Mouse (Mus musculus) adrenal gland, postnatal 4 days (tissue): ENCODE measurements around the gene Scn11a. TPM values are rescaled to one million over a fixed set of nuclear protein-coding genes. Genes with fewer than 3 reads are reported as not detected.

ENCODE experiments used
- DNase-seq, 2 experiments: peaks; one replicate each; pipeline ENCODE4 v3.0.0; 2021 to 2022; ENCODE audit warnings: low spot score in 2 of 2, mixed read lengths in 2 of 2
- long read RNA-seq, 2 experiments: library from polyadenylated mRNA; stranded (forward); transcript quantifications; one replicate each; pipeline ENCODE4 v2.0.0; 2021
- total RNA-seq, 2 experiments: library from RNA; stranded (reverse); gene quantifications; 2 replicates each; pipeline ENCODE4 v1.2.3; 2021

Gene Scn11a
- under 1 TPM in 1 of 2 experiments, not detected in 1; 0.06 TPM for total RNA-seq
- long read RNA-seq, experiment 1, partial matches to known transcripts = 1 of 1 reads
- long read RNA-seq, experiment 1, other reads (novel, unspliced or antisense) = 0 of 1 reads
- long read RNA-seq, experiment 2 = 0 reads

GRCm38 (mm10) chr9:119825297-119825696 is at the start of gene Scn11a:
Scn11a (minus strand) TSS chr9:119825456.
- no peak for DNase-seq

- DNase-seq = no peak
Observed at GRCm38 (mm10) chr9:119854170-119854569, 28.9 kb upstream of the Scn11a start.

- DNase-seq = no peak
Observed at GRCm38 (mm10) chr9:119853071-119853846, 28.0 kb upstream of the Scn11a start.

GRCm38 (mm10) chr9:119852347-119853030 is 27.2 kb upstream of the Scn11a start:
- DNase-seq = no peak

GRCm38 (mm10) chr9:119849214-119849613 is 24.0 kb upstream of the Scn11a start:
- no peak for DNase-seq

- no peak for DNase-seq
Observed at GRCm38 (mm10) chr9:119848671-119849070, 23.4 kb upstream of the Scn11a start.

- DNase-seq = no peak
Observed at GRCm38 (mm10) chr9:119847187-119847586, 21.9 kb upstream of the Scn11a start.

- DNase-seq = no peak
Observed at GRCm38 (mm10) chr9:119844724-119845123, 19.5 kb upstream of the Scn11a start.

- DNase-seq = no peak
Observed at GRCm38 (mm10) chr9:119843549-119843948, 18.3 kb upstream of the Scn11a start.

- no peak for DNase-seq
Observed at GRCm38 (mm10) chr9:119842541-119843169, 17.4 kb upstream of the Scn11a start.

GRCm38 (mm10) chr9:119842091-119842490 is 16.8 kb upstream of the Scn11a start:
- no peak for DNase-seq

GRCm38 (mm10) chr9:119841159-119841558 is 15.9 kb upstream of the Scn11a start:
- no peak for DNase-seq

- no peak for DNase-seq
Observed at GRCm38 (mm10) chr9:119835581-119836125, 10.4 kb upstream of the Scn11a start.

- no peak for DNase-seq
Observed at GRCm38 (mm10) chr9:119831001-119831400, 5.7 kb upstream of the Scn11a start.

GRCm38 (mm10) chr9:119823722-119824121 is 1.5 kb downstream of the Scn11a start:
- no peak for DNase-seq

GRCm38 (mm10) chr9:119813631-119814030 is 11.6 kb downstream of the Scn11a start:
- no peak for DNase-seq

GRCm38 (mm10) chr9:119806491-119806890 is 18.8 kb downstream of the Scn11a start:
- DNase-seq = no peak

- no peak for DNase-seq
Observed at GRCm38 (mm10) chr9:119804501-119804847, 20.8 kb downstream of the Scn11a start.

- no peak for DNase-seq
Observed at GRCm38 (mm10) chr9:119803845-119804500, 21.3 kb downstream of the Scn11a start.

GRCm38 (mm10) chr9:119803169-119803827 is 22.0 kb downstream of the Scn11a start:
- no peak for DNase-seq

- no peak for DNase-seq
Observed at GRCm38 (mm10) chr9:119801460-119801859, 23.8 kb downstream of the Scn11a start.
